Mouse (Mus musculus) urinary bladder, adult 2 months (tissue): ENCODE measurements around the gene Gan. TPM values are rescaled to one million over a fixed set of nuclear protein-coding genes. Genes with fewer than 3 reads are reported as not detected.

Source experiments
- DNase-seq: peaks from one replicate; pipeline ENCODE4 v3.0.0; 2022; ENCODE audit warnings: low spot score
- polyA plus RNA-seq: library from polyadenylated mRNA; depleted of rRNA; stranded (reverse); fragments of >200 nt; gene quantifications from 2 replicates; pipeline ENCODE4 v1.2.3, GENCODE M21; 2012; rRNA removed

Gan gene
- polyA plus RNA-seq, 1 experiment, result 8.2 TPM

- no peak for DNase-seq
Measured at GRCm38 (mm10) chr8:117253390-117254269, 95.7 kb downstream of the Gan start.

- DNase-seq, result no peak
Measured at GRCm38 (mm10) chr8:117254496-117254895, 96.6 kb downstream of the Gan start.

DNA sequence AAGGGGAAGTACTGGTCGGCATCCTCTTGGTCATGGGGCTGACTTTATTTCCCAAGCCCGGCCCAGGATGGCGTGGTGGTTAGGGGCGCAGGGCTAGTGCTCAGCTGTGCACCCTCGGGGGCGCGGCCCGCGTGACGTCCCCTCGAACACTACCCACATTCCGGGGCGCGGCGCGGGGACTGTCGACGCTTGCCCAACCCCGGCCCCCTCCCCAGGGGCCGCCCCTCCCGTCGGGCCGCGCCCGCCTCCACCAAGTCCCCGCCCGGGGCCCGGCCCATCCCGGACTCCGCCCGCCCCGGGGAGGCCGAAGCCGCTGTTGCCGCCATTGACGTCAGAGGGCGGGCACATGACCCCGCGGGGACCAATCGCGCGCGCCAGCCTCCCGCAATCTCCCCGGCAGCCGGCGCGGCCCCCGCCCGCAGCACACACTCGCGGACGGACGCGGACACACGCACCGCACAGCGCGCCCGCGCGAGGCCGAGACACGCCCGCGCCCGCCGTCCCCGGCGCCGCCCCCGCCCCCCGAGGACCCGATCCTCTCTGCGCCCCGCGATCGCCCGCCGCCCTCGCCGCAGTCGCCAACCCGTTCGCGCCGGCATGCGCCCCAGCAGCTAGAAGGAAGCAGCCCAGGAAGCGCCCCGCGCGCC is 98.5 kb downstream of the Gan start:
- peak; percentile 96 for DNase-seq

GRCm38 (mm10) chr8:117257029-117257820 is 99.3 kb downstream of the Gan start, which contains the start of gene Cmip:
Gene Cmip (plus strand): TSS chr8:117257064.
- peak; percentile 52 for DNase-seq

DNA sequence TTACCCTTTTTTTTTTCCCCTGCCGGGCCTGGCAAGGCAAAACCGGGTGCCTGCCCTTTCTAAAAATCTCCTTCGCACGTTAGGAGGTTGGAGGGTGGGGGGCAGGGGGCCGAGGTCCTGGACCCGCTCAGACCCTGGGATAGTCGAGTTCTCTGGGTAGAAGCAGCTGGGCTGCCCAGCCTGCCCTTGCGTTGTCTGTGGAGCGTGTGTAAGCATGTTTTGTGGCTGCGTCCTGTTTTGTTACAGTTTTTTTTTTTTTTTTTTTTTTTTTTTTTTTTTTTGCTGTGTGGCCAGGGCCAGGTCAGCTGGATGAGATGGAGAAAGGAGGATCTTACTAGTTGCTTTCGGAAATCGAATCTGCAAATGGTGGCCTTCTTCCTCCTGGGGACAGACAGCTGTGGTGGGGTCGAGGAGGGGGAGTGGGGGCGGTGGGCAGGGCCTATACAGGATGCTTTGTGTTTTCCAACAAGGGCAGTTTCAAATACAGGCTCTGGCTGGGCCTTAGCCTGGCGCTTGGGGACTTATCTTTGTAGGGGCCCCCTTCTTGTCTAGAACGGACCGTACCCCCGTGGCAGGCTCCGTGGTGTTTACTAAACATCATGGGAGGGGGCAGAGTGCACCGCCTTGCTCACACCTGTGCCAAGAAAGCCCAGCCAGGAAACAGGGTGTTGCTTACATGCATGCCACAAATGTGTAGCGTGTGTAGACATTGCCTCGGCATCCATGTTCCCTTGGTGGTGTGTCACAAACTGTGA is 100.1 kb downstream of the Gan start:
- peak; percentile 41 for DNase-seq

- DNase-seq, result no peak
Measured at GRCm38 (mm10) chr8:117258576-117259040, 100.7 kb downstream of the Gan start.

DNA sequence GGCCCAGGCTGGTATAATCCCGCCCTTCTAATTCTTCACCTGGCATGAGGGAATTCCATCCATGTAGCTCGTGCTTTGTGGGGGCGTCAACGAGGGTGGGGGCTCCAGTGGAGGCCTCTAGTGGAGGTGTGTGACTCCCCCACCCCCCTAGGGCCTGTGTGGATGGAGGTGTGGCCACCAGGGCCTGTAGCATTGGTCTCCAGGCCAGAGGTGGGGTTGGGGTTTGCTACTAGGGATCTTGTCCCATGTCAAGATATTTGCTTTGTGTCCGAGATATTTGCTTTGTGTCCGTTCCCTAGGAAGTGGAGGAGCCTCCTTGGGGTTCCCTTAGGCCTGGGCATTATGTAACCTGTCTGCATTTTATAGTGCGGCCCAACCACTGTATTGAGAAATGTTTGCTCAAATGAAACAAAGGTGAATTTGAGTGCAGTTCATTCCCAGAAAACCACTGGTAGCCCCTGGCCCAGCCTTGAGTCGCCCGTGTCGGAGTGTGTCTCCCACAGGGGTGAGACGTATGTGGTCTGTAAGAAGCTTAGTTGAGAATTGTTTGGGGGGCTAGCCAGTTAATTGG is 101.6 kb downstream of the Gan start:
- peak; percentile 41 for DNase-seq

DNA sequence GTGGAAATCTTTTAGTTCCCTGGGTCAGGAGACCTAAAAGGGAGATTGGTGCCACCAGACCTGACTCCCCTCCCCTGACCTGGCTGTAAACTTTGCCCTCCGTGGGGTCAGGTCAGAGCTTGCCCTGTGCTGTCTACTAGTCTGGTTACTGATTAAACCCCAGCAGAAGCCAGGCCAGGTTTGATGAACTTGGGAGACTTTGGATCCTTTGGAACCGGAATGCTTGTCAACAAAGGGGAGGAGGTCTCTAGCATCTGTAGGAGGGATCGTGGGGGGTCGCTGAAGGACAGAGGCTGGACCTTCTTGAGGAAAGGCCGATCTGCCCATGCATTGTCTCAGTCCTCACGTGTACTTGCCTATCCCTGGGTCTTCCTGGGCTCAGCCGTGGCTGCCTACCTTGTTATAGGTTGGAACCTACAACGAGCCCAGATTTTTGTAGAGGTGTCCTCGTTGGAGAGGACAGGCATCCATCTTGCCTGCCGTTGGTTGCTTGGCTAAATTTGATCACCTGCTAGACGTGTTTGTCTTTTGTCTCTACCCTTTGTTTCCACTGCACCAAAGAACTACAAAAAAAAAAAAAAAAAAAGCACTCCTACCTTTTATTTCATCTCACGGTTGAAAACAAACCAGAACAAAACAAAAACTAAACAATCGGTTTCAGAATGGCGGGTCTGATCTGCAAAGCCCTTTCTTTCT is 102.4 kb downstream of the Gan start:
- DNase-seq, result no peak

- no peak for DNase-seq
Measured at GRCm38 (mm10) chr8:117260930-117261475, 103.1 kb downstream of the Gan start.

DNA sequence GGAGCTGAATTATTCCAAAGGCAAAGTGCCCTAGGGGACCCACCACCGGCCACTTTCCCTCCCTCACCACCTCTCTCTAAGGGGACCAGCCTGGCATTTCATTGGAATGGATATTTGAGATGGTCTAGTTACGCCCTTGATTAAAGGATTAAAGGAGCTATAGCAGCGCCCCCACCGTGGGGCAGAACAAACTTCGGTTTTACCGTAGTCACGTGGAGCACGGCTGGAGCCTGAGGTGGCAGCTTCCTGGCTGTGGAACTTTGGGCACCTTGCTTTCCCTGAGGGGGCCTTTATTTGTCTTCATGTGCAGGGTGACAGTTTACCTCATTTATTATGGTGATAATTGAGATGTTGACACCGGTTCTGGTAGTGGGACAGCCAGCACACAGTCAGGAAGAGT is 103.8 kb downstream of the Gan start:
- DNase-seq, result no peak

GRCm38 (mm10) chr8:117262685-117263084 is 104.8 kb downstream of the Gan start:
- DNase-seq, result no peak

- no peak for DNase-seq
Measured at GRCm38 (mm10) chr8:117263442-117263841, 105.5 kb downstream of the Gan start.

- no peak for DNase-seq
Measured at GRCm38 (mm10) chr8:117265079-117265478, 107.1 kb downstream of the Gan start.

Other genes with a start within 250 kb of the Gan start
- gene Cmc2, start 236.7 kb upstream of the Gan start, polyA plus RNA-seq, result 10.1 and 11.3 TPM in 2 replicates
- 2.2 and 2.8 TPM in 2 replicates for gene Cenpn, start 236.4 kb upstream of the Gan start, polyA plus RNA-seq
- 11.2 and 13.4 TPM in 2 replicates for gene Atmin, start 214.7 kb upstream of the Gan start, polyA plus RNA-seq
- 0.47 TPM in 2 replicates for gene 1700030J22Rik, start 179.2 kb upstream of the Gan start, polyA plus RNA-seq
- gene Gcsh, start 164.6 kb upstream of the Gan start, polyA plus RNA-seq, result 60.5 and 70.1 TPM in 2 replicates
- 0.07 and 0.09 TPM in 2 replicates for gene Pkd1l2, start 75.7 kb upstream of the Gan start, polyA plus RNA-seq
- gene Bco1, start 62.3 kb upstream of the Gan start, polyA plus RNA-seq, result 0.21 and 0.25 TPM in 2 replicates
- 39.4 and 48.7 TPM in 2 replicates for gene Cmip, start 98.9 kb downstream of the Gan start, polyA plus RNA-seq